Mouse (Mus musculus): Measurements from ENCODE around the gene Rnase4.

GRCm38 (mm10) chr14:51051941-51052340 is 38.9 kb upstream of the Rnase4 start:
- TF ChIP-seq CTCF (IDR thresholded peaks at IDR 0.05; ENCODE audit: borderline replicate concordance, insufficient read depth, low read length) (no peak), POLR2A (IDR thresholded peaks at IDR 0.05; ENCODE audit: low read depth, low read length) (no peak)
